Mouse (Mus musculus) yolk sac, embryonic 10.5 days (tissue): Measurements from ENCODE around the gene Lcn5.
"Not testable (repeated sequence)": the region's sequence is repeated elsewhere in the genome, so short reads cannot be mapped to it uniquely, and the experiment has no call there.

ENCODE experiments used
- DNase-seq: peaks from one replicate; pipeline ENCODE4 v3.0.0-alpha.2; 2017; ENCODE audit warnings: low spot score

The Lcn5 gene

GRCm38 (mm10) chr2:25679559-25679958 lies 21.8 kb downstream of the Lcn5 start:
- DNase-seq = no peak

- DNase-seq = no peak
Measured at GRCm38 (mm10) chr2:25682426-25682825, 24.7 kb downstream of the Lcn5 start, which contains the start of gene Lcn10. Gene Lcn10, plus strand, starts transcription at chr2:25682726.

- no peak for DNase-seq
Measured at GRCm38 (mm10) chr2:25686941-25687340, 29.2 kb downstream of the Lcn5 start.

- DNase-seq = no peak
Measured at GRCm38 (mm10) chr2:25694605-25695004, 36.9 kb downstream of the Lcn5 start.

- DNase-seq = no peak
Measured at GRCm38 (mm10) chr2:25696951-25697350, 39.2 kb downstream of the Lcn5 start.

GRCm38 (mm10) chr2:25698696-25699095 lies 40.9 kb downstream of the Lcn5 start:
- no peak for DNase-seq

- DNase-seq = not testable (repeated sequence)
Measured at GRCm38 (mm10) chr2:25699743-25700142, 42.0 kb downstream of the Lcn5 start, which contains the start of gene Obp2a. Gene Obp2a, plus strand, starts transcription at chr2:25700043.

- DNase-seq = no peak
Measured at GRCm38 (mm10) chr2:25701001-25701400, 43.2 kb downstream of the Lcn5 start.

GRCm38 (mm10) chr2:25703706-25704105 lies 46.0 kb downstream of the Lcn5 start:
- no peak for DNase-seq

GRCm38 (mm10) chr2:25706643-25707481 lies 49.1 kb downstream of the Lcn5 start, which contains the start of gene Bmyc:
Gene Bmyc, plus strand, starts transcription at chr2:25706739.
- peak; percentile 75 for DNase-seq

GRCm38 (mm10) chr2:25708121-25708520 lies 50.4 kb downstream of the Lcn5 start:
- DNase-seq = no peak

- not testable (repeated sequence) for DNase-seq
Measured at GRCm38 (mm10) chr2:25709056-25709455, 51.3 kb downstream of the Lcn5 start.

GRCm38 (mm10) chr2:25709791-25710190 lies 52.0 kb downstream of the Lcn5 start:
- not testable (repeated sequence) for DNase-seq
